Mouse (Mus musculus) CH12.LX (cell line): ENCODE measurements around the gene Mia2. TPM values are rescaled to one million over a fixed set of nuclear protein-coding genes. Genes with fewer than 3 reads are reported as not detected.

ENCODE experiments used
- DNase-seq: peaks from one replicate; pipeline ENCODE4 v3.0.0-alpha.2; 2013; ENCODE audit errors: extremely low read depth
- H3K27ac ChIP-seq: 2 replicates; pipeline ENCODE4 v1.5.1; 2012; ENCODE audit warnings: low read depth, mild to moderate bottlenecking, control low read depth, moderate library complexity; ENCODE audit not compliant: insufficient read depth
- H3K27me3 ChIP-seq: replicated peaks from 2 replicates; pipeline ENCODE3; 2012; ENCODE audit warnings: inconsistent platforms
- H3K36me3 ChIP-seq, 2 experiments: replicated peaks in 1 of 2; 2 replicates each; pipeline versions ENCODE3 to v1.6.1; 2012; ENCODE audit warnings: inconsistent platforms in 1 of 2, low read length in 1 of 2, mild to moderate bottlenecking in 1 of 2, mixed read lengths in 1 of 2, moderate library complexity in 1 of 2; ENCODE audit not compliant: control insufficient read depth in 1 of 2, insufficient read depth in 1 of 2
- H3K4me1 ChIP-seq, 2 experiments: 2 replicates each; pipeline ENCODE4 v1.6.1; 2012; ENCODE audit warnings: inconsistent platforms in 1 of 2, moderate library complexity in 1 of 2; ENCODE audit not compliant: insufficient read depth in 2 of 2, control insufficient read depth in 1 of 2
- H3K4me2 ChIP-seq: 2 replicates; pipeline ENCODE4 v1.6.1; 2012; ENCODE audit warnings: low read depth, mild to moderate bottlenecking, control low read depth; ENCODE audit not compliant: poor library complexity, insufficient read depth, severe bottlenecking
- H3K4me3 ChIP-seq, 3 experiments: fragments of 150-350 bp in 1 of 3; sonication (generic) in 1 of 3; replicated peaks in 1 of 3; 2 replicates each; pipeline versions ENCODE3 to v1.5.1; 2011 to 2012; ENCODE audit warnings: low read depth in 2 of 3, low read length in 2 of 3, mild to moderate bottlenecking in 2 of 3, moderate library complexity in 2 of 3, control low read depth in 1 of 3, improper control_type of control experiment in 1 of 3, inconsistent platforms in 1 of 3, mixed read lengths in 1 of 3; ENCODE audit not compliant: poor library complexity in 1 of 3
- H3K79me2 ChIP-seq: replicated peaks from 2 replicates; pipeline ENCODE4 v1.6.1; 2012; ENCODE audit warnings: mild to moderate bottlenecking, moderate library complexity; ENCODE audit not compliant: control insufficient read depth, poor library complexity, insufficient read depth, severe bottlenecking; ENCODE audit errors: extremely low read depth
- H3K9ac ChIP-seq: 2 replicates; pipeline ENCODE4 v1.6.1; 2012; ENCODE audit warnings: low read depth, mild to moderate bottlenecking, control low read depth, moderate library complexity; ENCODE audit not compliant: insufficient read depth
- H3K9me3 ChIP-seq: replicated peaks from 2 replicates; pipeline ENCODE3; 2012; ENCODE audit warnings: low read length, inconsistent platforms, mixed read lengths
- CTCF ChIP-seq, 2 experiments: IDR thresholded peaks in 1 of 2; conservative IDR thresholded peaks in 1 of 2; 2 replicates each; pipeline ENCODE4 v1.5.1; 2011 to 2012; ENCODE audit warnings: low read depth in 2 of 2, low read length in 2 of 2, improper control_type of control experiment in 1 of 2, inconsistent platforms in 1 of 2, mild to moderate bottlenecking in 1 of 2, moderate library complexity in 1 of 2
- HCFC1 ChIP-seq: IDR thresholded peaks from 2 replicates; pipeline ENCODE4 v1.6.1; 2012; ENCODE audit warnings: low read depth, mild to moderate bottlenecking, inconsistent platforms, low read length, improper control_type of control experiment
- MAZ ChIP-seq: IDR thresholded peaks from 2 replicates; pipeline ENCODE4 v1.6.1; 2012; ENCODE audit warnings: low read depth, mild to moderate bottlenecking, inconsistent platforms, low read length, improper control_type of control experiment, moderate library complexity
- NELFE ChIP-seq: IDR thresholded peaks from 2 replicates; pipeline ENCODE4 v1.6.1; 2011; ENCODE audit warnings: low read depth, low read length, improper control_type of control experiment
- POLR2A ChIP-seq: IDR thresholded peaks from 2 replicates; pipeline ENCODE4 v1.6.1; 2011; ENCODE audit warnings: low read depth, mild to moderate bottlenecking, improper control_type of control experiment, low read length
- TBP ChIP-seq: conservative IDR thresholded peaks from 2 replicates; pipeline ENCODE4 v1.6.1; 2011; ENCODE audit warnings: low read depth, low read length, improper control_type of control experiment
- USF2 ChIP-seq: conservative IDR thresholded peaks from 2 replicates; pipeline ENCODE4 v1.6.1; 2011; ENCODE audit warnings: low read depth, low read length, improper control_type of control experiment
- ZKSCAN1 ChIP-seq: IDR thresholded peaks from 2 replicates; pipeline ENCODE4 v1.6.1; 2012; ENCODE audit warnings: low read depth, inconsistent platforms, low read length, improper control_type of control experiment, borderline replicate concordance
- ZMIZ1 ChIP-seq: IDR thresholded peaks from 2 replicates; pipeline ENCODE4 v1.6.1; 2012; ENCODE audit warnings: low read depth, mild to moderate bottlenecking, inconsistent platforms, low read length, improper control_type of control experiment
- dilution Hi-C: fragments of 300-500 bp; cut with MboI; formaldehyde crosslinking; loops from 2 replicates; pipeline ENCODE4 v1.14.3; 2020; ENCODE audit warnings: low sequenced_read_pairs; ENCODE audit not compliant: extremely low pct_unique_long_range_greater_than_20kb, extremely low pct_ligation_motif_present
- in situ Hi-C: fragments of 300-500 bp; cut with MboI; formaldehyde crosslinking; loops from 3 replicates; pipeline ENCODE4 v1.14.3; 2019; ENCODE audit warnings: low sequenced_read_pairs, low pct_ligation_motif_present, low pct_unique_long_range_greater_than_20kb, mixed read lengths
- polyA plus RNA-seq: library from polyadenylated mRNA; unstranded; fragments of >175 nt; gene quantifications from 2 replicates; pipeline ENCODE4 v1.2.1, GENCODE M21; 2012; ENCODE audit warnings: low read depth; ENCODE audit not compliant: insufficient read length
- total RNA-seq, 2 experiments: library from RNA; depleted of rRNA; stranded (reverse); fragments of 300-350 nt in 1 of 2; fragments of >200 nt in 1 of 2; gene quantifications; 2 replicates each; pipeline ENCODE4 v1.2.3; 2012 to 2014

Mia2 gene
- total and polyA plus RNA-seq, 3 experiments, result 68.1 to 162 (median 99.2) TPM

DNA sequence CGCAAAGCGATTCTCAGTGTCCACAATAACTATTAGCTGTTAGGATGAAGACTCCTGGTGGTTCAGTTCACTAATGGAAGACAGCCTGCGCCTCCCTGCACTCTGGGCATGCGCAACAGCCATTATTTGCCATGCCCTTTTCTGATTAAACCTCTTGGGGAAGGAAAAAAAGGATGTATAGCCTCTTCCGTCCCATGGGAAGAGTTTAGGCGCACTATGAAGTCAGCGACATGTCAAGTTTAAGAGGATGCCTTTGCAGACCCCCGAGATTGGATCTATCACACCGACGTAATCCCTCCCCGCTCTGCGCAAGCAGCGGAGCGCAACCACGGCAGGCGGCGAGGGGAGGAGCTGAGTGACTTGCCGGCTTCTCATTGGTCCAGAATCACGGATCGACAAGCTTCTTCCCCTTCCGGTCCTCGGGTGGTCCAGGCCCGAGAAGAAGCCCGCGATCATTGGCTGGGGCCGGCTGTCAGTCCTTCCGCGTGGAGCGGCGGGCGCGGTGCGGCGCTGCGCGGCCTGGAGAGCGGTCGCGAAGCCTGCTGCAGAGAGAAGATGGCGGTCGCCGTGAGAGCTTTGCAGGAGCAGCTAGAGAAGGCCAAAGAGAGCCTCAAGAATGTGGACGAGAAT, 29.0 kb upstream of the Mia2 start, which contains the start of gene Pnn:
Gene Pnn (plus strand): TSS at position 437 of the 630 bp plus-strand sequence.
- peaks cover 22% of the 10 kb centered on the region for H3K79me2 ChIP-seq
- TF ChIP-seq HCFC1 (no peak), TBP (peak; percentile 51; the same call in 1 of the 2 replicates), USF2 (no peak), POLR2A (peak; percentile 94), MAZ (no peak)
- H3K4me2 ChIP-seq, result peak within 1 kb of the TSS; percentile 80
- no peaks in the 10 kb centered on the region for H3K27me3 ChIP-seq
- peaks cover 0 to 25% of the 10 kb centered on the region in 2 experiments; a peak in 1 of 4 replicates for H3K4me1 ChIP-seq
- peak within 1 kb of the TSS; percentile 87 to 99 (median 90) for H3K4me3 ChIP-seq
- DNase-seq, result peak; percentile 97
- H3K27ac ChIP-seq, result peak within 1 kb of the TSS; percentile 39
- dilution Hi-C loops (no loop called here), in situ Hi-C loops (loop anchor here (25.0 kb wide), 1 partner anchor 146 kb away; the partner anchor contains the start of gene Fbxo33)
- H3K36me3 ChIP-seq, result peaks cover 26 to 34% of the 10 kb centered on the region in 2 experiments
- no peaks in the 10 kb centered on the region for H3K9me3 ChIP-seq
- peak within 1 kb of the TSS; percentile 93 for H3K9ac ChIP-seq

DNA sequence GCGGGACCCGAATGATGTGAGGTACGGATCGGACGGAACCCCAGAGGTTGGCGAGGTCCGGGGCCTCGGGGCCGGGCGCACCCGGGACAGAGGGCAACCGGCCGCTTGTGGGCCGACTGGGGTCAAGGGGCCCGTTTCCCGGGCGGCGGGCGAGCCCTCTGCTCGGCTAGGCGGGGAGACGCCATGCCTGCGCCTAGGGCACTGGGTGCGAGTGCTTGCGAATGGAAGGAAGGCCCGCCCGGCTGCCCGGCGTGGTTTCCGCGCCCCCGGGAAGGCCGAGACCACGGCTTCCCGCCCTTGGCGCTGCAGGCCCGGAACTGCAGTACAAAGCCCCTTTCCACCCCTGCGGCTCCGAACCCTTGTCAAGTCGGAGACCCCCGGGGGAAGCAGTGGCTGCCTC, 28.5 kb upstream of the Mia2 start:
- peak overlapping the region; percentile 7; the same call in 1 of the 2 replicates for H3K27ac ChIP-seq
- no peak for TF ChIP-seq MAZ
- no peak overlapping the region for H3K4me2 ChIP-seq
- in situ Hi-C loops, result loop anchor here (25.0 kb wide), 1 partner anchor 145 kb away; the partner anchor contains the start of gene Fbxo33
- H3K79me2 ChIP-seq, result peaks cover 22% of the 10 kb centered on the region
- no peak for DNase-seq
- H3K4me1 ChIP-seq, result peaks cover 0 to 21% of the 10 kb centered on the region in 2 experiments; a peak in 1 of 4 replicates
- H3K9ac ChIP-seq, result peak overlapping the region; percentile 93
- H3K9me3 ChIP-seq, result no peaks in the 10 kb centered on the region
- no peaks in the 10 kb centered on the region for H3K27me3 ChIP-seq
- H3K36me3 ChIP-seq, result peaks cover 30 to 39% of the 10 kb centered on the region in 2 experiments
- peak overlapping the region; percentile 87 to 99 (median 90) for H3K4me3 ChIP-seq
- dilution Hi-C loops, result no loop called here

DNA sequence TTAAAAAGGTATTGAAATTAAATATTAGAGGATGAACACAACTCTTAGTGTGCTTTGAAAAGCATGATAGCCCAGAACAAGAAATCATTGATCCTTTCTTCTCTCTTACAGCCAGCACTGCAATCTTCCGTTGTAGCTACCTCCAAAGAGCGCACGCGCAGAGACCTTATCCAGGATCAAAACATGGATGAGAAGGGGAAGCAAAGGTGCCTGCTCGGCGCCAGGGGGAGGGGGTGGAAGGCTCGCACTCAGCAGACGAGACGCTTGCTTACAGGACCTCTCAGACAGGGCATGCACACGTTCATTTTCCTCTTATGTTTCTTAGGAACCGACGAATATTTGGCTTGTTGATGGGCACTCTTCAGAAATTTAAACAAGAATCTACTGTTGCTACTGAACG, 26.8 kb upstream of the Mia2 start:
- no peak overlapping the region for H3K9ac ChIP-seq
- in situ Hi-C loops, result loop anchor here (25.0 kb wide), 1 partner anchor 144 kb away; the partner anchor contains the start of gene Fbxo33
- no peaks in the 10 kb centered on the region for H3K9me3 ChIP-seq
- H3K27ac ChIP-seq, result no peak overlapping the region
- no peaks in the 10 kb centered on the region for H3K27me3 ChIP-seq
- no peak overlapping the region for H3K4me3 ChIP-seq
- TF ChIP-seq NELFE, result no peak
- no peak for TF ChIP-seq ZMIZ1
- TF ChIP-seq CTCF (conservative IDR thresholded peaks at IDR 0.05 in 1 of 2, IDR thresholded peaks at IDR 0.05 in 1 of 2; ENCODE audit: low read depth in 2 of 2, low read length in 2 of 2), result no peak
- TF ChIP-seq ZKSCAN1, result no peak
- TF ChIP-seq, all 38 proteins: peak for 0
- Histone ChIP-seq H3K36me3 (peaks cover 36 to 50% of the 10 kb centered on the region in 2 experiments), H3K79me2 (peaks cover 22% of the 10 kb centered on the region), H3K4me1 (peaks cover 0 to 21% of the 10 kb centered on the region in 2 experiments; a peak in 1 of 4 replicates), H3K4me2 (no peak overlapping the region)
- DNase-seq, result no peak
- dilution Hi-C loops, result no loop called here
